Mouse (Mus musculus) CH12.LX (cell line): ENCODE measurements around the gene Glis3.

Experiments used
- BHLHE40 ChIP-seq: IDR thresholded peaks from 2 replicates; pipeline ENCODE4 v1.6.1; 2011; ENCODE audit warnings: mild to moderate bottlenecking, low read depth, low read length, improper control_type of control experiment
- CHD2 ChIP-seq: IDR thresholded peaks from 2 replicates; pipeline ENCODE4 v1.6.1; 2011; ENCODE audit warnings: low read length, improper control_type of control experiment
- CTCF ChIP-seq, 2 experiments: IDR thresholded peaks in 1 of 2; conservative IDR thresholded peaks in 1 of 2; 2 replicates each; pipeline ENCODE4 v1.5.1; 2011 to 2012; ENCODE audit warnings: low read depth in 2 of 2, low read length in 2 of 2, improper control_type of control experiment in 1 of 2, inconsistent platforms in 1 of 2, mild to moderate bottlenecking in 1 of 2, moderate library complexity in 1 of 2
- EP300 ChIP-seq: IDR thresholded peaks from 2 replicates; pipeline ENCODE4 v1.6.1; 2011; ENCODE audit warnings: low read length, improper control_type of control experiment
- HCFC1 ChIP-seq: IDR thresholded peaks from 2 replicates; pipeline ENCODE4 v1.6.1; 2012; ENCODE audit warnings: low read depth, mild to moderate bottlenecking, inconsistent platforms, low read length, improper control_type of control experiment
- MAFK ChIP-seq: IDR thresholded peaks from 2 replicates; pipeline ENCODE4 v1.6.1; 2011; ENCODE audit warnings: low read length, improper control_type of control experiment; ENCODE audit not compliant: insufficient replicate concordance
- MAX ChIP-seq: IDR thresholded peaks from 2 replicates; pipeline ENCODE4 v1.6.1; 2011; ENCODE audit warnings: low read length, improper control_type of control experiment
- POLR2A ChIP-seq: IDR thresholded peaks from 2 replicates; pipeline ENCODE4 v1.6.1; 2011; ENCODE audit warnings: low read depth, mild to moderate bottlenecking, improper control_type of control experiment, low read length
- SMC3 ChIP-seq: IDR thresholded peaks from 2 replicates; pipeline ENCODE4 v1.6.1; 2011; ENCODE audit warnings: low read depth, low read length, improper control_type of control experiment
- TBP ChIP-seq: conservative IDR thresholded peaks from 2 replicates; pipeline ENCODE4 v1.6.1; 2011; ENCODE audit warnings: low read depth, low read length, improper control_type of control experiment
- UBTF ChIP-seq: IDR thresholded peaks from 2 replicates; pipeline ENCODE4 v1.6.1; 2012; ENCODE audit warnings: low read depth, mild to moderate bottlenecking, inconsistent platforms, low read length, improper control_type of control experiment, moderate library complexity

DNA sequence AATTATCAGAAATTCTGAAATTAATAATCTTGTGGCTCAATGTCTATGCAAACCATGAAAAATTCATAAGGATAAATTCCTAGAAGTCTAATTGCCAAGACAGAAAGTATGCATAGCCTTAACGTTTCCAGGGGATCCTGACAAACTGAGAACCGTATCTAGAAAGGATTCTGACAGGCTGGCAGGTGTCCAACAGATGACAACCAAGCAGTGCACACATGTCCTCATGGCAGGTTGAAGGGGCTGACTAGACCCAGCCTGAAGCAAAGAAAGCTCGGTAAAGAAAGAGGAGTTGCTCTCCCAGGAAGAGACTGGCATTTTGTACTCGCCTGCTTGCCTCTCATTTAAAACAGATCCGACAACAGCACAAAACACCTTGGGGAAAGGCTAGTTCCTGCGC is 184.0 kb downstream of the Glis3 start:
- TF ChIP-seq POLR2A: no peak
- no peak for TF ChIP-seq EP300
- no peak for TF ChIP-seq TBP
- TF ChIP-seq SMC3: no peak
- no peak for TF ChIP-seq CTCF (conservative IDR thresholded peaks at IDR 0.05 in 1 of 2, IDR thresholded peaks at IDR 0.05 in 1 of 2; ENCODE audit: low read depth in 2 of 2, low read length in 2 of 2)
- TF ChIP-seq HCFC1: no peak
- TF ChIP-seq CHD2: no peak
- TF ChIP-seq MAFK: no peak
- no peak for TF ChIP-seq BHLHE40
- TF ChIP-seq UBTF: no peak
- TF ChIP-seq MAX: no peak
